Mouse (Mus musculus): Measurements from ENCODE around the gene Acaa1b. TPM values are rescaled to one million over a fixed set of nuclear protein-coding genes. Genes with fewer than 3 reads are reported as not detected.

Gene Acaa1b
- total RNA-seq, 2 experiments from 2014 or later: 67.7 to 107 TPM

GRCm38 (mm10) chr9:119144696-119145095 is 12.2 kb downstream of the Acaa1b start:
- DNase-seq: no peak

- no peak for DNase-seq
Measured at GRCm38 (mm10) chr9:119143372-119143771, 13.5 kb downstream of the Acaa1b start.

- peak; percentile 33 for DNase-seq
Measured at GRCm38 (mm10) chr9:119142066-119142465, 14.8 kb downstream of the Acaa1b start.

GRCm38 (mm10) chr9:119138836-119139235 is 18.1 kb downstream of the Acaa1b start:
- no peak for DNase-seq

GRCm38 (mm10) chr9:119130692-119131091 is 26.2 kb downstream of the Acaa1b start:
- no peak for DNase-seq

GRCm38 (mm10) chr9:119128436-119129181 is 28.3 kb downstream of the Acaa1b start:
- no peak for DNase-seq

GRCm38 (mm10) chr9:119122596-119123369 is 34.1 kb downstream of the Acaa1b start:
- no peak for DNase-seq

- DNase-seq: no peak
Measured at GRCm38 (mm10) chr9:119120168-119120560, 36.7 kb downstream of the Acaa1b start.

- no peak for DNase-seq
Measured at GRCm38 (mm10) chr9:119119409-119120167, 37.3 kb downstream of the Acaa1b start.

GRCm38 (mm10) chr9:119114911-119115310 is 42.0 kb downstream of the Acaa1b start:
- no peak for DNase-seq

GRCm38 (mm10) chr9:119110640-119111039 is 46.3 kb downstream of the Acaa1b start:
- peak; percentile 49 for DNase-seq

GRCm38 (mm10) chr9:119109685-119110353 is 47.1 kb downstream of the Acaa1b start:
- no peak for DNase-seq

- peak; percentile 65 for DNase-seq
Measured at GRCm38 (mm10) chr9:119107566-119107965, 49.3 kb downstream of the Acaa1b start.

GRCm38 (mm10) chr9:119102783-119103113 is 54.1 kb downstream of the Acaa1b start:
- no peak for DNase-seq

- DNase-seq: peak; percentile 81
Measured at GRCm38 (mm10) chr9:119101992-119102782, 54.7 kb downstream of the Acaa1b start, which contains the start of gene Dlec1. TSS of gene Dlec1 (plus strand) at chr9:119102478.

GRCm38 (mm10) chr9:119100177-119100898 is 56.6 kb downstream of the Acaa1b start:
- peak; percentile 52 for DNase-seq

All from adrenal gland, postnatal 10 days (tissue).